Mouse (Mus musculus) Patski (cell line): Measurements from ENCODE around the gene Abi1. TPM values are rescaled to one million over a fixed set of nuclear protein-coding genes. Genes with fewer than 3 reads are reported as not detected.
"Not testable (repeated sequence)": the region's sequence is repeated elsewhere in the genome, so short reads cannot be mapped to it uniquely, and the experiment has no call there.

Experiments used
- ATAC-seq: fragments of 100-300 bp; one replicate; pipeline ENCODE4 v1.8.0; 2021
- CTCF ChIA-PET: fragments of 350-600 bp; sonication (Branson Sonifier 250); formaldehyde crosslinking; loops from one replicate; lab custom pipeline; 2022; ENCODE audit warnings: inconsistent platforms; lab: Charles Lee
- POLR2A ChIA-PET: fragments of 350-600 bp; sonication (Branson Sonifier 250); formaldehyde crosslinking; loops from one replicate; lab custom pipeline; 2022; ENCODE audit warnings: antibody characterized with exemption, inconsistent platforms; lab: Charles Lee
- DNase-seq: peaks from one replicate; pipeline ENCODE4 v3.0.0-alpha.2; 2011; ENCODE audit warnings: low read depth, low spot score
- H3K27me3 ChIP-seq: fragments of 371-371 bp; one replicate; pipeline ENCODE4 v1.5.1; 2021
- CTCF ChIP-seq: fragments of 100-300 bp; IDR thresholded peaks from one replicate; pipeline ENCODE4 v1.5.1; 2021
- in situ Hi-C: fragments of 300-500 bp; cut with MboI; formaldehyde crosslinking; loops from 3 replicates; pipeline ENCODE4 v1.11.1; 2018; ENCODE audit warnings: low pct_unique_long_range_greater_than_20kb, mixed read lengths
- polyA plus RNA-seq: library from polyadenylated mRNA; unstranded; gene quantifications from one replicate; pipeline ENCODE4 v1.2.3, GENCODE M21; 2021

The Abi1 gene
- polyA plus RNA-seq, 1 experiment from 2014 or later: 62.8 TPM

DNA sequence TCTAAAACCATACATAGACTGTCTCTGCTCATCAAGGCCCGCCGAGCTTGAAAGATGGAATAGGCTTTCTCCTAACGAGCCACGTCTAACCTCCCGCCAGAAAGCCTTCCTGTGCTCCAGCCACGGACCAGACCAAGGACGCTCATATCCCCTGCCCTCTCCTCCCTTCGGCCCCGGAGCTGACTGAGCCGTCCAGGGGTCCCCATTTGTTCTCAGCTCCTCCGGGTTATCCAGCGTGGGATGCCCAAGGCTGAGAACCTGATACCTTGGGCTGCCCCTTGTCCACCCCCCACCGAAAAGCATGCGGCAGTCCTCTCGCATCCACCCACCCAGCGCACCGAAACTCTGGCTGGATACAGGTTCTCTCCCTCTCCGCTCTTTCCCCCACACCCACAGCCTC, 24.7 kb downstream of the Abi1 start:
- ChIA-PET POLR2A (interaction anchor here (0.7 kb wide), 1 partner anchor 1774 kb away, joined by 3 read pairs; no protein-coding TSS in a partner anchor), CTCF (interaction anchor here (1.2 to 1.6 kb wide), 3 partner anchors 7 to 18 kb away, joined by 3 to 5 read pairs (median 3); no protein-coding TSS in a partner anchor)
- no peaks in the 10 kb centered on the region for H3K27me3 ChIP-seq
- ATAC-seq: no peak
- in situ Hi-C loops: no loop called here
- no peak for TF ChIP-seq CTCF
- no peak for DNase-seq

DNA sequence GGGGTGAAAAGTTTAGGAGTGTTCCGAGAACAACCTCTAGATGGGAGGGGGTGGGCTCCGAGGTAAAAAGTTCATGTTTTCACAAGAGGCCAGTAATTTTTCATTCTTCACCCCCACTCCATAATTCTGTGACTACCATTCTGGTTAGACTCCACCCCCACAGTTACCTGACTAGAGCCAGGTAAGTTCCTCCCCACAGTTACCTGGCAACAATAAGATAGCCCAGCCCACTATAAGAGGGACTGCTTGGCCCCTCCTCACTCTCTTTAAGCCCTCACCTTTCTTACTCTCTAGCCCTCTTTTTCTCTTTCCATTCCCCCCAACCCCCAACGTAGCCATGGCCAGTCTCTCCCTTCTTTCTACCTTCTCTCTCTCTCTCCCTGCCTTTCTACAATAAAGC, 25.1 kb downstream of the Abi1 start:
- H3K27me3 ChIP-seq, in situ Hi-C loops, DNase-seq, ATAC-seq: not testable (repeated sequence)
- CTCF ChIA-PET: interaction anchor here (1.6 kb wide), 1 partner anchor 9 kb away, joined by 5 read pairs; no protein-coding TSS in a partner anchor
- POLR2A ChIA-PET: interaction anchor here (0.7 kb wide), 1 partner anchor 1775 kb away, joined by 3 read pairs; no protein-coding TSS in a partner anchor

GRCm38 (mm10) chr2:23008256-23008655, 31.8 kb downstream of the Abi1 start:
- DNase-seq: no peak
- ATAC-seq: no peak
- ChIA-PET POLR2A (no interaction called here), CTCF (interaction anchor here (1.1 kb wide), 1 partner anchor 8 kb away, joined by 3 read pairs; no protein-coding TSS in a partner anchor)
- in situ Hi-C loops: no loop called here
- H3K27me3 ChIP-seq: no peaks in the 10 kb centered on the region
- TF ChIP-seq CTCF: no peak

DNA sequence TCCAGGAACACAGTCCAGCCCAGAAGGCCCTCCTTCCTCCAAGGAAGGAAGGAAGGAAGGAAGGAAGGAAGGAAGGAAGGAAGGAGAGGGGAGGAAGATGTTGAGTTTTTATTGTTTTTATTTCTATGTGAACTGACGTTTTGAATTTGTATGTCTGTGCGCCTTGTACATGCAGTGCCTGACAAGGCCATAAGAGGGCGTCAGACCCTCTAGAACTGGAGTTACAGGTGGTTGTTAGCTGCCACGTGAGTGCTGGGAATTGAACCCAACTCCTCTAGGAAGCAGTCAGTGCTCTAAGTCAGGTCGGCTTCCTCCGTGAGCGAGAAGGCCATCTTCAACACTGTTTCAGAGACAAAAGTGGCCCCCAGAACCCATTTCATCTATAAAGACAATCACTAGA, 32.5 kb downstream of the Abi1 start:
- ChIA-PET CTCF (interaction anchor here (1.1 to 1.3 kb wide), 2 partner anchors 9 to 109 kb away, joined by 3 read pairs; no protein-coding TSS in a partner anchor), POLR2A (no interaction called here)
- DNase-seq (no peak), ATAC-seq (no peak)
- in situ Hi-C loops: no loop called here
- TF ChIP-seq CTCF: peak; percentile 24
- H3K27me3 ChIP-seq: no peaks in the 10 kb centered on the region

DNA sequence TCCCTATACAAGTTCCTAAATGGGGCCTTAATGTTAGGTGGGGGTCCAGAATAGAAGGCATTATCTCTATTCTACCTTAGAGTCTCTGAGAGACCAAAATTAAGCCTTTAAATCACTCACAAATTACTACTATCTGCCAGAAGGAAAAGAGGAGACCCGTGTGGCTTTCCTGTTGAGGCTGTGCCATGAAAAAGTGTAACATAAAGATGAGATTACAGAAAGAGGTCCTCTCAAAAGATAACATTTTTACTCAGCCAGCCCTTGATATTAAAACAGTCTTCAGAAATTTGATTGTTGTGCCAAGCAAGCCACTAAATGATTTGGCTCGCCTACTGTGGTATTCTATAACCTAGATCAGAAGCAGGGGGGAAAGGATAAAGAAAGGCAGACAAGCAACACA, 32.9 kb downstream of the Abi1 start:
- in situ Hi-C loops: no loop called here
- no peaks in the 10 kb centered on the region for H3K27me3 ChIP-seq
- TF ChIP-seq CTCF: no peak
- DNase-seq: no peak
- CTCF ChIA-PET: interaction anchor here (1.1 to 1.8 kb wide), 4 partner anchors 9 to 109 kb away, joined by 3 to 5 read pairs (median 3); no protein-coding TSS in a partner anchor
- no peak for ATAC-seq
- POLR2A ChIA-PET: no interaction called here

DNA sequence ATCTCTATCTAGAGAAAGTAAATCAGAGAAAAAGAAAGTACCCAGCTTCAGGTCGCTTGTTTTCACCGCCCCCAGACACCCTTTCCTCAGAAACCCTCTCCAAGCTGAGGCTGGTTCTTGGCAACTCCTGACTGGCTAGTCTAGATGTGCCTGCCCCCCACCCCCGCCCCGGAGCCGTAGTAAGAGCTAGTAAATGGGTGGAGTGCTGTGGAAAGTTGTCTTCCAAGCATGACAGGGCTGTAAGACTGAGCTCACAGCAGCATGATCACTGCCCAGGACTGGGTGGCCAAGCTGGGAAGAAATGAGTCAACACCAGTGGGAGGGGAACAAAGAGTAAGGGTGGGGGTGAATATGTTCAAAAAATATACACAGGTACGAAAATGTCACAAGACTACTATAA, 33.8 kb downstream of the Abi1 start:
- DNase-seq: no peak
- ChIA-PET CTCF (interaction anchor here (0.7 to 1.8 kb wide), 5 partner anchors 10 to 108 kb away, joined by 3 to 5 read pairs (median 3); no protein-coding TSS in a partner anchor), POLR2A (no interaction called here)
- ATAC-seq: peak; percentile 84
- in situ Hi-C loops: no loop called here
- TF ChIP-seq CTCF: no peak
- no peaks in the 10 kb centered on the region for H3K27me3 ChIP-seq

GRCm38 (mm10) chr2:23002637-23003036, 37.4 kb downstream of the Abi1 start:
- TF ChIP-seq CTCF: no peak
- in situ Hi-C loops: no loop called here
- ATAC-seq: no peak
- H3K27me3 ChIP-seq: no peaks in the 10 kb centered on the region
- CTCF ChIA-PET: interaction anchor here (1.2 kb wide), 1 partner anchor 21 kb away, joined by 3 read pairs; no protein-coding TSS in a partner anchor
- POLR2A ChIA-PET: no interaction called here
- no peak for DNase-seq

GRCm38 (mm10) chr2:22999620-23000019, 40.4 kb downstream of the Abi1 start:
- TF ChIP-seq CTCF: no peak
- in situ Hi-C loops: no loop called here
- POLR2A ChIA-PET: no interaction called here

DNA sequence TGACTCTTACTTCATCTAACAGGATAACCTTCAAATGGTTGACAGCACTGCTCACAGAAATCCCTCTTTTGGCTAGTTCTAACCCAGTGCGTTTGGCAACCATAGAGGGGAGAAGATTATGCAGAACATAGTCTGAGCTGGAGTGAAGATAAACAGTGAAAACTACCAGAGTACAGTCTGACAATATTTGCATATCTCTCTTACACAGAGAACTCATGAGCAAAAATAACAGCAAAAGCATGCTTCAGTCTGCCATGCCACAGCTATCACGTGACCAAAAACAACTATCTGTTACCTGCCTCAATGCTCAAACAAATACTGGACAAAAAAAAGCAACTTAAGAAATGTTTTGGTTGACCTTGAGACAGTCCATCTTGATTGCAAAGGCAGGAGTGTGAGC, 41.2 kb downstream of the Abi1 start:
- no peak for ATAC-seq
- no peak for TF ChIP-seq CTCF
- CTCF ChIA-PET: no interaction called here
- DNase-seq: no peak
- POLR2A ChIA-PET: no interaction called here
- in situ Hi-C loops: no loop called here
- H3K27me3 ChIP-seq: no peaks in the 10 kb centered on the region

More at GRCm38 (mm10) chr2:22999620-23000019, 40.4 kb downstream of the Abi1 start:
- no peaks in the 10 kb centered on the region for H3K27me3 ChIP-seq
- CTCF ChIA-PET: no interaction called here
- no peak for ATAC-seq
- no peak for DNase-seq

- CTCF ChIA-PET: no interaction called here
- no peaks in the 10 kb centered on the region for H3K27me3 ChIP-seq
- in situ Hi-C loops: no loop called here
- no peak for ATAC-seq
- DNase-seq: no peak
- TF ChIP-seq CTCF: no peak
- POLR2A ChIA-PET: no interaction called here
These were observed 42.0 kb downstream of the Abi1 start for GRCm38 (mm10) chr2:22998015-22998414.

DNA sequence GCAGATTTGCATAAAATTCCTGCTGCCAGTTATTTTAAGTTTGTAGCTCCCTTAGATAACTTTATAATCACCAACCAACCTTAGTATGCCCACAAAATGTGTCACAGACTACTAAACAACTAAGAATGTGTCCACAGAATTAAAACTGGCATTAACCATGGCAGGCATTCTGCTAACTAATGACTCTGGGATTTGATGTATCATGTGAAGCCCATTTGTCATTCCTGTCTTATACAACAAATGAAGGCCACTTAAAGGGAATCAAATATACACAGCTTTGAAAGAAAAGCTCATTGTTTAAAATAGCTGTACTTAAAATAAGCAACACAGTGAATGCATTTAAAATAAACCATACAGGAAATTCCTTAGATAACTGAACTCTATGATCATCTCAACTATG, 44.0 kb downstream of the Abi1 start:
- ATAC-seq (peak; percentile 12), DNase-seq (no peak)
- TF ChIP-seq CTCF: no peak
- CTCF ChIA-PET: interaction anchor here (0.6 to 1.8 kb wide), 4 partner anchors 12 to 94 kb away, joined by 3 to 4 read pairs (median 4); no protein-coding TSS in a partner anchor
- no peaks in the 10 kb centered on the region for H3K27me3 ChIP-seq
- POLR2A ChIA-PET: no interaction called here
- in situ Hi-C loops: no loop called here
